ENCODE assay signal across 13 mouse cellular contexts in genomic region chr11:77195360-77196109, GRCm38 (mm10). TPM values are rescaled to one million over a fixed set of nuclear protein-coding genes. Genes with fewer than 3 reads are reported as not detected.
DNase-seq lines count a peak whose midpoint lies in the region; ATAC-seq and TF ChIP-seq lines count a peak whose summit lies in the region.
"Had no signal": no experiment of that assay in that cellular context is flagged by ENCODE, and none has a peak within 500 bp of the region (broad histone marks: within the 10 kb centered on the region; RNA-seq: fewer than 3 reads in every experiment).

No protein-coding gene starts in this region.

- no peak overlapping the region for H3K4me3 ChIP-seq in heart, embryonic 14.5 days (ENCODE audit: control insufficient read depth in 1 of 2, insufficient read depth in 1 of 2, low read depth in 1 of 2, low read length in 2 of 2)
- no peak overlapping the region for H3K4me3 ChIP-seq in midbrain, embryonic 11.5 days (ENCODE audit: low read depth, low read length)
- H3K4me3 ChIP-seq in midbrain, postnatal 0 days (ENCODE audit: low read depth, low read length): no peak overlapping the region
- no peak overlapping the region for H3K4me3 ChIP-seq in liver, postnatal 0 days (ENCODE audit: low read depth, low read length)
- H3K4me3 ChIP-seq: forebrain, embryonic 10.5 days; hindbrain, embryonic 15.5 days had no signal

- peaks cover 7 to 30% of the 10 kb centered on the region in 2 experiments for H3K4me1 ChIP-seq in heart, embryonic 14.5 days (ENCODE audit: control insufficient read depth in 2 of 2, insufficient read depth in 2 of 2, low read length in 2 of 2)
- peaks cover 8% of the 10 kb centered on the region; the same call in 1 of the 2 replicates for H3K4me1 ChIP-seq in midbrain, embryonic 11.5 days (ENCODE audit: control insufficient read depth, insufficient read depth, low read length)
- no peaks in the 10 kb centered on the region for H3K4me1 ChIP-seq in midbrain, postnatal 0 days (ENCODE audit: insufficient read depth, low read length)
- H3K4me1 ChIP-seq in liver, postnatal 0 days (ENCODE audit: insufficient read depth): peaks cover 11% of the 10 kb centered on the region
- H3K4me1 ChIP-seq: hindbrain, embryonic 15.5 days had no signal

- no peak for TF ChIP-seq EP300 in liver, postnatal 0 days (IDR thresholded peaks at IDR 0.05; ENCODE audit: low read depth)

- H3K36me3 ChIP-seq in heart, embryonic 14.5 days (ENCODE audit: control insufficient read depth, insufficient read depth, low read length): no peaks in the 10 kb centered on the region
- H3K36me3 ChIP-seq in midbrain, embryonic 11.5 days (ENCODE audit: control insufficient read depth, insufficient read depth, low read length): no peaks in the 10 kb centered on the region
- H3K36me3 ChIP-seq in midbrain, postnatal 0 days (ENCODE audit: insufficient read depth, low read length): no peaks in the 10 kb centered on the region
- H3K36me3 ChIP-seq in liver, postnatal 0 days (replicated peaks; ENCODE audit: insufficient read depth, low read length): no peaks in the 10 kb centered on the region
- H3K36me3 ChIP-seq: forebrain, embryonic 10.5 days; hindbrain, embryonic 15.5 days had no signal

- WGBS in heart, embryonic 14.5 days: 40% methylated on average over 11 of the region's 11 CpGs
- 67% methylated on average over 11 of the region's 11 CpGs for WGBS in midbrain, embryonic 11.5 days
- 58% methylated on average over 11 of the region's 11 CpGs for WGBS in midbrain, postnatal 0 days
- 59% methylated on average over 11 of the region's 11 CpGs for WGBS in liver, postnatal 0 days (ENCODE audit: insufficient replicate concordance)

- peak overlapping the region; percentile 30 to 77; a peak in 3 of 4 replicates for H3K27ac ChIP-seq in heart, embryonic 14.5 days (replicated peaks in 1 of 2; ENCODE audit: control insufficient read depth in 1 of 2, insufficient read depth in 1 of 2, low read depth in 2 of 2, low read length in 2 of 2)
- no peak overlapping the region for H3K27ac ChIP-seq in midbrain, embryonic 11.5 days (ENCODE audit: low read depth, low read length)
- no peak overlapping the region for H3K27ac ChIP-seq in midbrain, postnatal 0 days (ENCODE audit: low read depth, low read length)
- H3K27ac ChIP-seq in liver, postnatal 0 days (ENCODE audit: low read depth): peak overlapping the region; percentile 46
- H3K27ac ChIP-seq: forebrain, embryonic 10.5 days; hindbrain, embryonic 15.5 days; liver, embryonic 14.5 days had no signal

- H3K9me3 ChIP-seq in heart, embryonic 14.5 days (ENCODE audit: control insufficient read depth, low read length): no peaks in the 10 kb centered on the region
- no peaks in the 10 kb centered on the region for H3K9me3 ChIP-seq in midbrain, embryonic 11.5 days (ENCODE audit: control insufficient read depth, low read length)
- H3K9me3 ChIP-seq in midbrain, postnatal 0 days (ENCODE audit: low read length): no peaks in the 10 kb centered on the region
- no peaks in the 10 kb centered on the region for H3K9me3 ChIP-seq in liver, postnatal 0 days (ENCODE audit: low read length)
- H3K9me3 ChIP-seq: forebrain, embryonic 10.5 days; hindbrain, embryonic 15.5 days had no signal

- no peak for DNase-seq in heart, adult 8-10 months (ENCODE audit: low spot score)
- peak; percentile 41 for DNase-seq in midbrain, embryonic 11.5 days (ENCODE audit: low spot score, missing footprints)
- DNase-seq in midbrain, postnatal 0 days (ENCODE audit: low spot score): no peak
- peak; percentile 18 for DNase-seq in liver, postnatal 0 days
- DNase-seq in thymus, postnatal 10 days (ENCODE audit: low spot score in 2 of 2): no peak
- no peak for DNase-seq in left cerebral cortex, adult 8-10 months (ENCODE audit: low spot score in 2 of 2)
- DNase-seq: adrenal gland, adult 2 months; cerebellum, adult 18-20 months; spleen, adult 18-20 months had no signal

- TF ChIP-seq CTCF in midbrain, postnatal 0 days (IDR thresholded peaks at IDR 0.05): no peak
- TF ChIP-seq CTCF in liver, postnatal 0 days (IDR thresholded peaks at IDR 0.05; ENCODE audit: low read depth): no peak

- no peak overlapping the region for H3K9ac ChIP-seq in heart, embryonic 14.5 days (ENCODE audit: low read length)
- H3K9ac ChIP-seq in midbrain, embryonic 11.5 days (ENCODE audit: low read length): no peak overlapping the region
- no peak overlapping the region for H3K9ac ChIP-seq in midbrain, postnatal 0 days (replicated peaks; ENCODE audit: low read length, poor library complexity, severe bottlenecking)
- no peak overlapping the region for H3K9ac ChIP-seq in liver, postnatal 0 days (replicated peaks)
- H3K9ac ChIP-seq: hindbrain, embryonic 15.5 days; liver, embryonic 14.5 days had no signal

- no peaks in the 10 kb centered on the region for H3K27me3 ChIP-seq in heart, embryonic 14.5 days (ENCODE audit: control insufficient read depth, insufficient read depth, low read length)
- H3K27me3 ChIP-seq in midbrain, embryonic 11.5 days (ENCODE audit: control insufficient read depth, insufficient read depth, low read length): peaks cover 6% of the 10 kb centered on the region; the same call in 1 of the 2 replicates
- H3K27me3 ChIP-seq in midbrain, postnatal 0 days (ENCODE audit: insufficient read depth, low read length): peaks cover 7% of the 10 kb centered on the region; the same call in 1 of the 2 replicates
- no peaks in the 10 kb centered on the region for H3K27me3 ChIP-seq in liver, postnatal 0 days (ENCODE audit: insufficient read depth, low read length)
- H3K27me3 ChIP-seq: hindbrain, embryonic 15.5 days had no signal

- no peak for ATAC-seq in heart, embryonic 14.5 days (ENCODE audit: insufficient number of reproducible peaks, insufficient read depth, low FRiP score, low read depth)
- ATAC-seq in midbrain, embryonic 11.5 days (ENCODE audit: low FRiP score): no peak
- ATAC-seq in midbrain, postnatal 0 days (ENCODE audit: low FRiP score): no peak
- ATAC-seq in liver, postnatal 0 days: peak; percentile 48; the same call in 1 of the 2 replicates

- peak overlapping the region; percentile 36 for H3K4me2 ChIP-seq in heart, embryonic 14.5 days (ENCODE audit: low read length)
- H3K4me2 ChIP-seq in midbrain, embryonic 11.5 days: no peak overlapping the region
- no peak overlapping the region for H3K4me2 ChIP-seq in midbrain, postnatal 0 days (ENCODE audit: low read depth, low read length, poor library complexity, severe bottlenecking)
- H3K4me2 ChIP-seq in liver, postnatal 0 days (ENCODE audit: low read depth, low read length): no peak overlapping the region
- H3K4me2 ChIP-seq: hindbrain, embryonic 15.5 days had no signal

RNA-seq across cellular contexts. Expression of gene Efcab5, which starts 6.8 kb away (rescaled TPM):
- 0.43 and 0.57 TPM in 2 replicates for polyA plus RNA-seq in heart, embryonic 14.5 days (2014; fragmentation: Nextera tagmentation; extraction: Ambion mirVana)
- under 1 TPM; 0.14 to 0.75 (median 0.20) TPM for total RNA-seq in heart, adult 8-10 months (2022)
- polyA plus RNA-seq in midbrain, embryonic 11.5 days (2014; fragmentation: Nextera tagmentation; extraction: Ambion mirVana): 0.18 and 0.25 TPM in 2 replicates
- total RNA-seq in midbrain, postnatal 0 days (2014; rRNA removed): 0.44 and 1.3 TPM in 2 replicates
- polyA plus RNA-seq in midbrain, postnatal 0 days (2015; fragmentation: Nextera tagmentation; extraction: Ambion mirVana): 0.51 and 0.65 TPM in 2 replicates
- 0.07 and 0.16 TPM in 2 replicates for polyA plus RNA-seq in liver, postnatal 0 days (2015; fragmentation: Nextera tagmentation; extraction: Ambion mirVana)
- 1 to 10 TPM; 2.8 to 4.3 (median 4.1) TPM for total RNA-seq in left cerebral cortex, adult 8-10 months (2022)

RNA-seq across cellular contexts. Expression of gene Ssh2, which starts 20.6 kb away (rescaled TPM):
- polyA plus RNA-seq in heart, embryonic 14.5 days (2014; fragmentation: Nextera tagmentation; extraction: Ambion mirVana): 31.4 and 35.9 TPM in 2 replicates
- total RNA-seq in heart, adult 8-10 months (2022): 10 to 100 TPM; 64.4 to 77.0 (median 70.7) TPM
- 13.0 and 13.2 TPM in 2 replicates for polyA plus RNA-seq in midbrain, embryonic 11.5 days (2014; fragmentation: Nextera tagmentation; extraction: Ambion mirVana)
- total RNA-seq in midbrain, postnatal 0 days (2014; rRNA removed): 43.2 and 49.1 TPM in 2 replicates
- 12.1 and 14.5 TPM in 2 replicates for polyA plus RNA-seq in midbrain, postnatal 0 days (2015; fragmentation: Nextera tagmentation; extraction: Ambion mirVana)
- polyA plus RNA-seq in liver, postnatal 0 days (2015; fragmentation: Nextera tagmentation; extraction: Ambion mirVana): 3.7 and 4.4 TPM in 2 replicates
- total RNA-seq in left cerebral cortex, adult 8-10 months (2022): 10 to 100 TPM; 26.7 to 32.2 (median 30.8) TPM

Comparison
In these comparisons a context has a peak if more than half of its experiments do, and no peak if none do; other contexts are left out.
1. DNase-seq: peak in midbrain, embryonic 11.5 days (single experiment) and liver, postnatal 0 days (single experiment); none in heart, adult 8-10 months (single experiment), midbrain, postnatal 0 days (single experiment), thymus, postnatal 10 days (0 of 2) and left cerebral cortex, adult 8-10 months (0 of 2).
2. H3K27ac ChIP-seq: peak in heart, embryonic 14.5 days (2 of 2) and liver, postnatal 0 days (single experiment); none in midbrain, embryonic 11.5 days (single experiment) and midbrain, postnatal 0 days (single experiment).